Mouse (Mus musculus) left cerebral cortex, postnatal 14 days (tissue): ENCODE results near the gene Fam193b. TPM values are rescaled to one million over a fixed set of nuclear protein-coding genes. Genes with fewer than 3 reads are reported as not detected.
A peak's percentile ranks its signal among the peaks of the same experiment; 100 is the strongest.
"Not testable (repeated sequence)": the region's sequence is repeated elsewhere in the genome, so short reads cannot be mapped to it uniquely, and the experiment has no call there.

ENCODE experiments used
- DNase-seq, 2 experiments: peaks; one replicate each; pipeline ENCODE4 v3.0.0; 2021 to 2022; ENCODE audit warnings: low spot score in 2 of 2, mixed read lengths in 1 of 2
- intact Hi-C: fragments of 180-260 bp; cut with DNase I; formaldehyde crosslinking; loops from one replicate; pipeline ENCODE4 v1.15.1; 2025
- long read RNA-seq, 2 experiments: library from polyadenylated mRNA; stranded (forward); transcript quantifications; one replicate each; pipeline ENCODE4 v2.0.0; 2021
- total RNA-seq, 2 experiments: library from RNA; stranded (reverse); gene quantifications; 2 replicates each; pipeline ENCODE4 v1.2.3; 2021

Fam193b gene
- total RNA-seq, result 10 to 100 TPM; 62.8 to 71.1 TPM
- long read RNA-seq, experiment 1, full-length matches to known transcripts, result 3 of 46 reads
- long read RNA-seq, experiment 1, partial matches to known transcripts, result 11 of 46 reads
- long read RNA-seq, experiment 1, other reads (novel, unspliced or antisense), result 32 of 46 reads
- long read RNA-seq, experiment 2, full-length matches to known transcripts, result 5 of 40 reads
- long read RNA-seq, experiment 2, partial matches to known transcripts, result 16 of 40 reads
- long read RNA-seq, experiment 2, other reads (novel, unspliced or antisense), result 19 of 40 reads

- intact Hi-C loops, result no loop called here
- peak; percentile 94 to 95 for DNase-seq
Measured at GRCm38 (mm10) chr13:55571027-55571751, at the start of gene Fam193b. TSS of gene Fam193b (minus strand) at chr13:55571120.

GRCm38 (mm10) chr13:55620275-55620674 is 49.4 kb upstream of the Fam193b start:
- intact Hi-C loops, result no loop called here
- DNase-seq, result no peak

- intact Hi-C loops, result no loop called here
- DNase-seq, result no peak
Measured at GRCm38 (mm10) chr13:55619328-55619727, 48.4 kb upstream of the Fam193b start.

GRCm38 (mm10) chr13:55613471-55613870 is 42.6 kb upstream of the Fam193b start:
- intact Hi-C loops, result no loop called here
- no peak for DNase-seq

- intact Hi-C loops, result no loop called here
Measured at GRCm38 (mm10) chr13:55611996-55612395, 41.1 kb upstream of the Fam193b start.

GRCm38 (mm10) chr13:55607624-55608006 is 36.7 kb upstream of the Fam193b start:
- intact Hi-C loops, result no loop called here
- DNase-seq, result no peak

More at GRCm38 (mm10) chr13:55611996-55612395, 41.1 kb upstream of the Fam193b start:
- no peak for DNase-seq

- intact Hi-C loops, result no loop called here
- DNase-seq, result no peak
Measured at GRCm38 (mm10) chr13:55606899-55607623, 36.1 kb upstream of the Fam193b start.

GRCm38 (mm10) chr13:55604606-55605005 is 33.7 kb upstream of the Fam193b start:
- no peak for DNase-seq
- intact Hi-C loops, result no loop called here

- intact Hi-C loops, result loop anchor here (2.0 kb wide), 1 partner anchor 33 kb away; the partner anchor contains the start of gene Ddx46
- peak; percentile 90 for DNase-seq
Measured at GRCm38 (mm10) chr13:55601611-55602010, 30.7 kb upstream of the Fam193b start.

GRCm38 (mm10) chr13:55600657-55601056 is 29.7 kb upstream of the Fam193b start:
- no peak for DNase-seq

GRCm38 (mm10) chr13:55599566-55600540 is 28.9 kb upstream of the Fam193b start, which contains the start of gene B4galt7:
TSS of gene B4galt7 (plus strand) at chr13:55599896.
- DNase-seq, result peak; percentile 79 to 83
- intact Hi-C loops, result loop anchor here (2.0 kb wide), 1 partner anchor 35 kb away; the partner anchor contains the start of gene Ddx46

More at GRCm38 (mm10) chr13:55600657-55601056, 29.7 kb upstream of the Fam193b start:
- intact Hi-C loops, result loop anchor here (2.0 kb wide), 1 partner anchor 34 kb away; the partner anchor contains the start of gene Ddx46

- intact Hi-C loops, result no loop called here
- no peak for DNase-seq
Measured at GRCm38 (mm10) chr13:55596802-55597201, 25.9 kb upstream of the Fam193b start.

GRCm38 (mm10) chr13:55595375-55595774 is 24.5 kb upstream of the Fam193b start:
- DNase-seq, result peak; percentile 62 to 76
- intact Hi-C loops, result no loop called here

GRCm38 (mm10) chr13:55593254-55593747 is 22.4 kb upstream of the Fam193b start:
- no peak for DNase-seq
- intact Hi-C loops, result no loop called here

- DNase-seq, result peak; percentile 97 to 98
- intact Hi-C loops, result no loop called here
Measured at GRCm38 (mm10) chr13:55592512-55593253, 21.8 kb upstream of the Fam193b start.

- no peak for DNase-seq
- intact Hi-C loops, result no loop called here
Measured at GRCm38 (mm10) chr13:55591961-55592490, 21.1 kb upstream of the Fam193b start.

GRCm38 (mm10) chr13:55578086-55578485 is 7.2 kb upstream of the Fam193b start:
- intact Hi-C loops, result no loop called here
- DNase-seq, result no peak

GRCm38 (mm10) chr13:55576872-55577271 is 6.0 kb upstream of the Fam193b start:
- intact Hi-C loops, result not testable (repeated sequence)

More at GRCm38 (mm10) chr13:55576872-55577271, 6.0 kb upstream of the Fam193b start:
- not testable (repeated sequence) for DNase-seq
